Mouse (Mus musculus) spleen, postnatal 10 days (tissue): ENCODE measurements around the gene Wsb2.
"Not testable (repeated sequence)": the region's sequence is repeated elsewhere in the genome, so short reads cannot be mapped to it uniquely, and the experiment has no call there.

Source experiments
- DNase-seq, 2 experiments: peaks; one replicate each; pipeline ENCODE4 v3.0.0; 2021 to 2022; ENCODE audit warnings: low spot score in 2 of 2

The Wsb2 gene

DNA sequence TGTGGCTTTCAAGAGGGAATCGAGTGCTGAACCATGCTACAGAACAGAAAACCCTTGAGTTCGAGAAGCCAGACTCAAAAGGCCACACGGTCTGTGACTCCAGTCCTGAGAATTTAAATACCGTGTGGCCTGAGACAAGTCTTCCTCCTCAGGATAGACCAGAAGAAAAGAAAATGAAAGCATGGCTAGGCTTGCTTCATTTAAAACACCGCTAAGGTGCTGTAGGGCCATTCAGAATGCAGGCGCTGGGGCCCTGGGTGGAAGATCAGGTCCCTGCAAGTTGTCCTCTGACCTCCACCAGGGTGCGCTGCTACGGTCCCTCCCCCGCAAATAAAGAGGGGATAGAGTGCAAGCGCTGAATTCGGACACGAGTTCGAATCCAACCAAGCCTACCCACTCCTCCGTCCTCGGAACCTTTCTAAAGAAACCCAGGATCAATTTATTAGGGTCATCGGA lies 31.2 kb downstream of the Wsb2 start:
- peak; percentile 66 to 84 for DNase-seq

DNA sequence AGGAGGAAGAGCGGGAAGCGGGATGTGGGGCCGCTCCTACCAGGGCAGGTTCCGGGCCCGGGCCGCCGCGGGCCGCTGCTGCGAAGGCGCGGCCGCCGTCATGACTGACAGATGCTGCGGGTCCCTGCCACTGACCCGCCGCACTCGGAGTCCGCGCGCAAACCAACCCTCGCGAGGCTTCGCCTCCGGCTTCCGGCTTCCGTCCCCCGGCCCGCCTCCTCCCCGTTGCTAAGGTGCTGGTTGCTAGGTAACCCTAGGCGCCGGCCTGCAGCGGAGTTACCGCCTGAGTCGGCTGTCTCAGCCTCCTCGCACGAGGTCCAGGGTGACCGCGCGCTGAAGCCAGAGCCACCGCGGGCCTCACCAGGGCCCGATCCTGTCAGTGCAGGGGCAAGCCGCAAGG lies 31.8 kb downstream of the Wsb2 start, which contains the start of gene Rfc5:
Gene Rfc5 (minus strand): TSS at position 171 of the 400 bp plus-strand sequence.
- DNase-seq = peak; percentile 85 to 96

DNA sequence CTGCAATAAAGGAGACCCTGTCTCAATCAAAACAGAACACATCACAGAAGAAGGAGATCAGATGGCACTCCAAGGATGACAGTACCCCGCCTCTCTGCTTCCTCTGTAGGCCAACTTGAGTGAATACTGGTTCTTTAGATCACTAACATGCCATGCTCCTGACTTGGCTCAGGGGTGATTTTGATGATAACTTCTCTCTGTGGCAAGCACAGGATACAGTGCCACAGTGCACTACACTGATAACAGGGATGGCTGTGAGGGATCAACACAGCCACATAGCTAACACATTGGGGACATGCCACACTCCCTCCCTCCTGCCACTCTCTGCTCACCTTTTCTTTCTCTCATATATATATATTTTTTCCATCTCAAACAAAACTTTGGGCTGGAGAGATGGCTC lies 33.8 kb downstream of the Wsb2 start:
- no peak for DNase-seq

DNA sequence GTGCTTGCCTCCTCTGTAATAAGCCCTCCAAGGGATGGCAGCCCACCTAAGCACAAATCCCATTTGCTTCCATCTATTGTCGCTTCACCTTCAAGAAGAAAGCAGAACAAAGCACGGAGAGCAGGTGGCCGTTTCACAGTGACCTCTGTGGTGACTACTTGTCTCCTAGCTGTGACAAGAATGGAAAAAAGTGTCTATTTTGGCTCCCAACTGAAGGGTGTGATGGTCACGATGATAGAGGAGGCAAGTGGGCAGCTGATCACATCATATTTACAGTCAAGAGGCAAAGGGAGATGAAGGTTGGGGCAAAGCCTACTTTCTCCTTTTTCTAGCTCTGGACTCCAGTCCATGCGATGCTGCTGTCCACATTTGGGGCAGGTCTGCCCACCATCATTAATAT lies 38.7 kb downstream of the Wsb2 start:
- no peak for DNase-seq

DNA sequence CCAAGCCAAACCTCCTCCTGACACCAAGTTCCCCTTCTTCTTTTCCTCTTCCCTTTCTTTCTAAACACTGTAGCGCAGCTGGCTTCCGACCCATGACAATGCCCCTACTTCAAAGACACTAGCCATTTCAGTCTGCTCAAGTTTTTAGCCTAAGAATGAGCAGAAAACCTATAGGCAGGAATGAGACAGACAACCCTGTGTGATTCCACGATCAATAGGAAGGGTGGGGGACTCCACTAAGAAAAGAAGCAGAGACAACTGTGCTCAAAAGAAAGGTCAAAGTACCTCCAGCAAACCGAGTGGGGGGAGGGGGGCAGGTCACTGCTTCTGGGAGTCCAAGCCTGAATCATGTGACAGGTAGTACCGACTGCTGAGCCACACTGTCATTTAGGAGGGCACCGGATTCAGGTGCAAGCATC lies 39.5 kb downstream of the Wsb2 start:
- no peak for DNase-seq

DNA sequence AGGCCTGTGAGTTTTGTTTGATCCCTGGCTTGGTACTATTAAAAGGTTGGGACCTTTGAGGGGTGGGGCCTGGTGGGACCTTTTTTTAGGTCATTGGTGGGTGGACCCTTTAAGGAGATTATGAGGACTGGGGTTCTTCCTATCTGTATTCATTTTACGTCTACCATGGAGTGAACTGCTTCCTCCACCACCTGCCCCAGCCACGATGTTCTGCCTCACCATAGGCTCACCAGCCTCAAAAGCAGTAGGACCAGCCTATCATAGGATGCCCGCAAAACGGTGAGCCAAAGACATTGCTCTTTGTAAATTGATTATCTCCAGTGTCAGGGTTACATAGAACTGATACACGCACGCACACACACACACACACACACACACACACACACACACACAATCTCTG lies 40.3 kb downstream of the Wsb2 start:
- DNase-seq = no peak

DNA sequence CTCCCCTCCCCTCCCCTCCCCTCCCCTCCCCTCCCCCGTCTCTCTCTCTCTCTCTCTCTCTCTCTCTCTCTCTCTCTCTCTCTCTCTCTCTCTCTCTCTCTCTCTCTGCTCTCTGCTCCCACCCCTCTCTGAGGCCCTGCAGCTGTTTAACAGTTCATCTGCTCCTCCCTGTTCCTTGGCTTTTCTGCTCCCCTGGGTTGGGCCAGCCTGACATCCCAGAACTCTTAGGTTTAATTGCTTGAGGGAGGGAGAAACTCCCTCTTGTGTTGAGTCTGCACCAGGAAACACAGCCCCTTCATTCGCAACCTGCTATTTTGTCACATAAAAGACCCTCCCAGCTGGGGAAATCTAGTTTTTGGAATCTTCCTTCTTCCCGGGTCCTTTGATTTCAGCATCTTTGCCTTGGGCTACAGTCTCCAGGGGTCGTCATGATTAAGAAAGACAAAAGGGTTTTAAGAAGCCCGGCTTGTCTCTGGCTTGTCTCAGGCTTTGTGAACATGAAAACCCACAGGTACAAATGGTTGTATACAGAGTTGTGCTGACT lies 41.0 kb downstream of the Wsb2 start:
- no peak for DNase-seq

DNA sequence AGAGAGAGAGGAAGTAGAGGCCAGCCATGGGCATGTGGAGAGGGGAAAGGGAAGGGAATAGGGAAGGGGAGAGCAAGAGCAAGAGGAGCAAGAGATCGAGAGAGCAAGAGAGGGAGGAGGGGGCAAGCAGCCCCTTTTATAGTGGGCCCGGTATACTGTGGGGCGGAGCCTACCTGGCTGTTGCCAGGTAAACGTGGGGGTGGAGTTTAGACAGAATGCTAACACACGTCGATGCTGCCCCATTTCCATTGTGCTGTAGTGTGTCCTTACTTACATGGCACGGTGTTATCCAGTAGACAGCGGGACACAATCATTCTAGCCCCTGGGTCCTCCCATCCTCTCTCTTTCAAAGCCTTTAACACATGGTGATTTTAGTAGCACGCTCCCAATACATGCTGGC lies 42.2 kb downstream of the Wsb2 start:
- DNase-seq = no peak

DNA sequence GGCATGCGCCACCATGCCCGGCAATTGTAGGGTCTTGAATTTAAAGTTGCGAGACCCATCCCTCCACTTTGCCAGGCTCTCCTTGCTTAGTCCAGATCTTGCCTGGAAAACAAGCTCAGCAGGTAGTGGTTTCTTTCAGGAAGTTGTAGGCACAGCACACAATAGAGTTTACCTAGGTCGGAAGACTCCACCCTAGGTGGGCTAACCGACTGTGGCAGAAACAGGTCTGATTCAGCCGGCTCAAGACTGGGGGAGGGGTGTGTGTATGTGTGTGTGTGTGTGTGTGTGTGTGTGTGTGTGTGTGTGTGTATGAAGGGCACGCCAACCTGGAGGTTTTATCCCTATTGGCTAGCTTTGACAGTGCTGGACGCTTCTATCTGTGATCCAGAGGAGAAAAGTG lies 46.5 kb downstream of the Wsb2 start:
- no peak for DNase-seq

DNA sequence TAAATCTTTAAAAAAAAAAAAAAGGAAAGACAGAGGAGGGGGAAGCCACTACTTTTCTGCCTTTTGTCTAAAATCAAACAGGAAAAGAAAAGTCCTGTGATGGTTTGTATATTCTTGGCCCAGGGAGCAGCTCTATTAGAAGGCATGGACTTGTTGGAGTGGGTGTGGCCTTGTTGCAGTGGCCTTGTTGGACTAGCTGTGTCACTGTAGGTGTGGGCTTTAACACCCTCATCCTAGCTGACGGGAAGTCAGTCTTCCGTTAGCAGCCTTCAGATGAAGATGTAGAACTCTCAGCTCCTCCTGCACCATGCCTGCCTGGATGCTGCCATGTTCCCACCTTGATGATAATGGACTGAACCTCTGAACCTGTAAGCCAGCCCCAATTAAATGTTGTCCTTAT lies 47.6 kb downstream of the Wsb2 start:
- DNase-seq = not testable (repeated sequence)

DNA sequence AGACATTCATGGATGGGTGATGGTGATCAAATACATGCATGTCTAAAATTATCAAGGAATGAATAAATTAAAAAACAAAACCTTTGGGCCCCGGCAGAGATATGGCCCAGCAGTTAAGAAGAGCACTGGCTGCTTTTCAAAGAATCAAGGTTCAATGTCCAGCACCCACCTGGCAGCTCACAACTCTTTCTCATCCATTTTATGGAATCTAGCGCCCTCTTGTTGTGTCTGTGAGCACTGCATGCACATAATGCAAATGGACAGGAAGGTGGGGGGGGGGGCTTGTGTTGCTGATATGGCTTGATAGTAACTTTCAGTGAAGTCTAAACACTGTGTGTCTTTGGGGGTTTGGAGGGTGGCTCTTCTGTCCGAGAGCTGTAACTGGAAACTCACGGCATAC lies 51.1 kb downstream of the Wsb2 start:
- peak; percentile 21 to 51 for DNase-seq

DNA sequence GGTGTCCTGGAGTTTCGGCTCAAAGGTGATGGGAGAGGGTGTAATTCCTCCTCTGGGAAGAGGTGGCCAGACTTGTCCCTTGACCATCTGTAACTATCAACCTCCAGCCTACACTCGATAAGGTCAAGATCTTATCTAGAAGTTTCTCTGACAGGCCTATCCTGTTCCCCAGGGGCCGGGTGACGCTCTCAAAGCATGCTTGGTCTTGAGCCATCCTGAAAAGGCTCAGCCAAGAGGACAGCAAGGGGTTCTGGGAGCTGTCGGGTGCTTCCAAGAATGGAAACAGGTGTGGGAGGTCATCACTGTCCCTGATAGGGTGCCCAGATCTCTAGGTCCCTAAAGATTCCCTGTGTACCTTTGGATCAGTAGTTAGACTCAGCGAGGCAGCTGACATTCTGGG lies 52.3 kb downstream of the Wsb2 start:
- no peak for DNase-seq

DNA sequence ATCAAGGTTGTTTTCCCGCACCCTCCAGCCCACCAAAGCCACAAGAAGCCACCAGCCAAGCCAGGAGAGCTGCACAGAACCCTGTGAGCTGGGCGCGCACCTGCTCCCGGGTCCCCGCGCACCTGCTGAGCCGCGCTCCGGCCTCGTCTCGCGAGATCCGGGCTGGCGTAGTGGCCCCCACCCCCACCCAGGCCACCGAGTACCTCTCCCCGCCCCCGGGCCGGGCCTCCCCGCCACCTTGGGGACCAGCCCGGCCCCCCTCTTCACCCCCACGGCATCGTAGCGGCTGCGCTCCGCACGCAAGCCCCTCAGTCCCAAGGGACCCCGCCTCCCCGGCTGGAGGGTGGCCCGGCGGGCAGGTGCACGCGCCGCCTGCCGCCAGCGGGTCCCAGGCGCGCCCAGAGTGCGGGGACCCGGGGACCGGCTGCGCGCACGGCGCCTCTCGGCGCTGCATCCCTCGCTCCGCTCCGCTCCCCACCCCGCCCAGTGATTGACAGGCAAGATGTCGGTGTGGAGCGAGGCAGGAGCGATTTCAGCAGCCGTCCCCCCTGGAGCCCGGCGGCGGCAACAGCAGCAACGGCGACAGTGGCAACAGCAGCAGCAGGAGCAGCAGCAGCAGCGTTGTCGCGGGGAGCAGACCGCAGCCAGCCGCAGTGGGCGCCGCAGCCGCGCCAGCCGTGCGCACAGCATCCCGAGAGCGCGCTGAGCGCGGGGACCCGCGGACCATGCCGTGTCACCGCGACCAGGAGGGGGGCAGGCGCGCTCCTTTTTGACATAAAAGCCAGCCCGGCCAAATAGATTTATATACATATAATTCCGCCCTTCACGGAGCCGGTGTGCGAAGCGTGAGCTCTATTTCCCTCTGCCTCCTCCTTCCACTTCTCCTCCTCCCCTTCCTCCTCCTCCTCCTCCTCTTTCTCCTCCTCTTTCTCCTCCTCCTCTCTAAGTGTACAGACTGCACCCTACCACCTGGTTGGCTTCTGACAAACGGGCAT lies 56.7 kb downstream of the Wsb2 start, which contains the start of gene Ksr2:
Gene Ksr2 (plus strand): TSS at position 494 of the 995 bp plus-strand sequence.
- DNase-seq = peak; percentile 6 to 35

DNA sequence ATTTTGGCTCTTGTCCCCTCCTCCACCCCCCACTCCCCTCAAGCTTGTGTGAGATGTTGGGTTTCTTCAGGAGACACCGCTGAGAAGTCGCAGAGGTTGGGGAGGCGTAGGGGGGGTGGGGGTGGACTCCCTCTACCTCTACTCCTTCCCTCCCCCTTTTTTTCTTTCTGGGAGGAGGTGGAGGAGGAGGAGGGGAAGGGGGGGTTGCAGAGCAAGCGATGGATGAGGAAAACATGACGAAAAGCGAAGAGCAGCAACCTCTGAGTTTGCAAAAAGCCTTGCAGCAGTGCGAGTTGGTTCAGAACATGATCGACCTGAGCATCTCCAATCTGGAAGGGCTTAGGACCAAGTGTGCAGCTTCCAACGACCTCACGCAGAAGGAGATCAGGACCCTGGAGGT lies 57.5 kb downstream of the Wsb2 start:
- DNase-seq = no peak

DNA sequence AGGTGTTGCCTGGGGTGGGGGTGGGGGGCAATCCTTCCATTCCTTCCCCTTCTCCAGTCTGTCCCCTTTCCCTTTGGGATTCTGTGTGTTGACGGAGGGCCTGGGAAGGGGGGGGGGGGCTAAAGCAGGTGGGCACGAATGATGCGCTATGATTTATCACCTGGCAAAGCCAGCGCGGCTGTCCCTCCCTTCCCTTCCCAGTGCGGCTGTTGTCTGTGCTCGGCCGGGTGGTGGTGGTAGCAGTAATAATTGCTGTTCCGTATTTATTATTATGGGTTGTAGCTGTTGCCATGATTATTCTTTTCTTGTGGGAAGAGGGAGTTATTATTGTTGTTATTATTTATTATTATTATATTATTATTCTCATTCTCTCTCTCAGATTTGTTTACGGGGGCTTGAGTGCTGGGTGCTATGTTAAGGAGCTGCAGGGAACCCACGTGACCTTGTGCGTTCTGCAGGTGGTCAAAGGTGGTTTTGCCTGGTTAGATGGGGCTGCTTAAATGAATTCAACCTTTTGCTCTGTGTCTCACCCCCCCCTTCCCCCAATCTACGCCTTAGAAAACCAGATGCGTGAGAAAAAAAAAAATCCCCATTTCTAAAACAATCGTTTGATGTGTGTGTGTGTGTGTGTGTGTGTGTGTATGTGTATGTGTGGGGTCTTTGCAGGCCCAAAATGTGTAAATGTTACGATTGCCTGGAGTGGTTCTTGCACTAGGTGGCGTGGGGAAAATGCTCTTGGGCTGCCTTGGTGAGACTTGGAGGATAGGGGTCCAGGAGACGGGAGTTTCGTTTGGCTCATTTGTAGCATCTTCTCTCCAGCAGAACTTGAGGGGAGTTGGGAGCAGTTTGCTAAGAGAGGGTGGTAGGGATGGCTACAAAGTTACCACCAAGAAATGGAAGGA lies 58.2 kb downstream of the Wsb2 start:
- DNase-seq = no peak

DNA sequence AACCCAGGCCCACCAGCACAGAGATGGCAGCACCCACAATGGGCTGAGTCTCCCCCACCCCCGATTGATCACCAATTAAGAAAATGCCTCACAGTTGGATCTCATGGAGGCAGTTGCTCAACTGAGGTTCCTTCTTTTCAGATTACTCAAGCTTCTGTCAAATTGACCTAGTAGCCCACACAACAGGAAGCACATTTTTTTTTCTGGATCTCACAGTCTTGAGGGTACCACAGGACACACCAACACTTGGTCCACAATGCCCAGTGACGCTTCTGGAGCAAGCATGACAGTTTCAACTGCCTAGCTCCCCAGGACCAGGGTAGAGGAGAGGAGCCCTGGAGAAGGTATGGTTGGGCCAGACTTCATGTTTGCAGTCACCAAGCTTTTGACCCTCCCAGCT lies 60.3 kb downstream of the Wsb2 start:
- DNase-seq = no peak
